Mouse (Mus musculus): Measurements from ENCODE around the gene Trmt2b.

GRCm38 (mm10) chrX:134262129-134262528, 14.7 kb downstream of the Trmt2b start:
- TF ChIP-seq POLR2A (IDR thresholded peaks at IDR 0.05; ENCODE audit: low read depth, low read length) (no peak), CTCF (IDR thresholded peaks at IDR 0.05; ENCODE audit: extremely low read depth, insufficient read depth, insufficient read length, insufficient replicate concordance) (no peak)
